Mouse (Mus musculus): ENCODE measurements around the gene Gm17727. TPM values are rescaled to one million over a fixed set of nuclear protein-coding genes. Genes with fewer than 3 reads are reported as not detected.
"Not testable (repeated sequence)": the region's sequence is repeated elsewhere in the genome, so short reads cannot be mapped to it uniquely, and the experiment has no call there.

The Gm17727 gene
- not detected in 2 replicates for polyA plus RNA-seq (2012; ENCODE audit: insufficient read depth, insufficient read length, missing spikeins)

DNA sequence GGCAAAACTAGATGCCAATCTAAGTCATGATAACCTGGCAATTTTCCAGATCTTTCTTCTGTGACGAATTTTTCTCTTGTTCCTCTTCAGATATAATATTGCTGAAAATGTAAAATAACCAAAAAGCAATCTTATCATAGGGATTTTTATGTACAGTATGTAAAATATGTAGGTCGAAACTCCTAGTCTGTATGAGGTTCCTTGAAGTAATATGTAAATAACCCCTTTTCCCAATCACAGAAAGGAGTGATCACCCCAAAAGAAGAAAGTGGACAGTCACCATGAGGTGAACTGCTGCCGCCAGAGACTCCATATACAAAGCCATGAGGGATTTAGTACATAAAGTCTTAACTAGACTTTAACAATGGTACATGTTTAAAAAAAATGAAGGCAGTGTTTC, at the start of gene Gm17727:
Gene Gm17727 (minus strand): TSS at position 101 of the 400 bp plus-strand sequence.
- TF ChIP-seq CTCF (IDR thresholded peaks at IDR 0.05; ENCODE audit: low read depth, low read length) (no peak), POLR2A (IDR thresholded peaks at IDR 0.05; ENCODE audit: borderline replicate concordance, low read depth, low read length) (no peak)
- Histone ChIP-seq H3K27ac (ENCODE audit: insufficient read depth, low read depth, low read length) (no peak within 1 kb of the TSS), H3K4me3 (ENCODE audit: insufficient read depth, low read length) (no peak within 1 kb of the TSS), H3K4me1 (ENCODE audit: control insufficient read depth, insufficient read depth, low read length) (no peaks in the 10 kb centered on the region)

DNA sequence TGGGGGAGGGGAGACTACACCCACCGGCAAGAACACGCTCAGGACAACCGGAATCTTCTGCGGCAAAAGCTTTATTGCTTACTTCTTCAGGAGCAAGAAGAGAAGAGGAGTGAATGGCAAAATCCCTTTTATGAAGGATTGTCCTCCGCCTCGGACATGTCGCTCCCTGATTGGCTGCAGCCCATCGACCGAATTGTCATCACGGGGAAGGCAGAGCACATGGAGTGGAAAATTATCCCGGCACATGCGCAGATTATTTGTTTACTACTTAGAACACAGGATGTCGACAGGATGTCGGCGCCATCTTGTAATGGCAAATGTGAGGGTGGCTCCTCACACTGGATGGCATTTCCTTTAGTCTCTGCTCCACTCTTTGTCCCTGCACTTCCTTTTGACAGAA, 40.0 kb upstream of the Gm17727 start:
- H3K4me3 ChIP-seq (ENCODE audit: insufficient read depth, low read length); H3K27ac ChIP-seq (ENCODE audit: insufficient read depth, low read depth, low read length); H3K4me1 ChIP-seq (ENCODE audit: control insufficient read depth, insufficient read depth, low read length): not testable (repeated sequence)

DNA sequence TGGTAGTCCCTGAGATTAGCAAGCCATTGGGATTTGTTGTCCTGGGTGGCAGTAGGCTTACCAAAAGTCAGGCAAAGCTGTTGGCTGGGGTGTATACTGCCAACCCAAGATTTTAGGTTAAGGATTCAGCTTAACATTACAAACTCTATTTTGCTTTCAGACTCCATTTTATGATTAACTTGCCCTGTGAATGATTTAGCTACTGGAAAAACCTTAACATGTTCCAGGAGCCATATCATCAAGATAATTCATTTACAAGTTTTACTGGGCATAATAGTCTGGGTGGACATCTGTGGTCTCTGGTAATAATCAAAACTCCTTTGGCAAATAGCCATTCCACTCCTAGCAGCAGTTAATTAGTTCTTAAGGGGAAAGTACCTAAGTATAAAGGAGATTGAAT, 20.2 kb upstream of the Gm17727 start:
- Histone ChIP-seq H3K4me3 (ENCODE audit: insufficient read depth, low read length) (no peak overlapping the region), H3K27ac (ENCODE audit: insufficient read depth, low read depth, low read length) (no peak overlapping the region), H3K4me1 (ENCODE audit: control insufficient read depth, insufficient read depth, low read length) (no peaks in the 10 kb centered on the region)
- TF ChIP-seq CTCF (IDR thresholded peaks at IDR 0.05; ENCODE audit: low read depth, low read length) (no peak), POLR2A (IDR thresholded peaks at IDR 0.05; ENCODE audit: borderline replicate concordance, low read depth, low read length) (no peak)

DNA sequence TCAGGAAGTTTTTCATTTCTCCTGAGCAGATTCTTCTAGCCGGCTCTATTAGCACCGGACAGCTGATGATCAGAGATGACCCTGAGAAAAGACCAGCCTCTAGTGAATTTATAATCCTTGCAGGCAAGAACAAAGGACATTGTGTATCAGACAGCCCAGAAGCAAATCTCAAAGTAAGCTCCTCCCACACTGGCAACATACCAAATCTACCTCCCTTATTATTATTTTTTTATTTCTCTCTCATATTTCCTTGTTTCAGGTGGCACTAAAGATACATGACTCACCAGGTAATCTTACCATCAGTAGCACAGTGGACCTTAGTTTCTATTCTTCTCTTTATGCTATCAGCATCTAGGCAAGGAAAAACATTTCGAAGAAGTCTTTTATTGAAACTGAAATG, 12.1 kb upstream of the Gm17727 start, which contains the start of the genes Gm27235 and D730048I06Rik:
Gene Gm27235 (minus strand): TSS at position 101 of the 400 bp plus-strand sequence.
Gene D730048I06Rik (minus strand): TSS at position 112 of the 400 bp plus-strand sequence.
- Histone ChIP-seq H3K4me1 (ENCODE audit: control insufficient read depth, insufficient read depth, low read length) (no peaks in the 10 kb centered on the region), H3K27ac (ENCODE audit: insufficient read depth, low read depth, low read length) (no peak within 1 kb of the TSS), H3K4me3 (ENCODE audit: insufficient read depth, low read length) (no peak within 1 kb of the TSS)
- TF ChIP-seq CTCF (IDR thresholded peaks at IDR 0.05; ENCODE audit: low read depth, low read length) (no peak), POLR2A (IDR thresholded peaks at IDR 0.05; ENCODE audit: borderline replicate concordance, low read depth, low read length) (no peak)

DNA sequence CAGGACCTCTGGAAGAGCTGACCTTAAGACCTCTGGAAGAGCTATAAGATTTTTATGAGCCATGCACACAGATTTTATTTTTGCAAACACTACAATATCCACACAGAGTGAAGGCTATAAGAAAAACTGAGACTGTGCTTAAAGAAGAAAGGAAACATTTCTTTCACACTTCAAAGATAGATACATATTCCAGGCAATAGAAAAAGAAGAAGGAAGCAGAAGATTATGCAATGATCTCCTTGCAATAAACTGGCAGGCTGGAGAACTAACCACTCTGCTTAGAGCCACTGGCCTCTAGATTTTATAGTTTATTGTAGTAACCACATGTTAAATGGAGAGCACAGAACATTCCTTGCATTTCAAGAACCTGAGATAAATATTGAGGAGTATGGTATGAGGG, 21.1 kb downstream of the Gm17727 start:
- Histone ChIP-seq H3K4me3 (ENCODE audit: insufficient read depth, low read length) (no peak overlapping the region), H3K27ac (ENCODE audit: insufficient read depth, low read depth, low read length) (no peak overlapping the region), H3K4me1 (ENCODE audit: control insufficient read depth, insufficient read depth, low read length) (no peaks in the 10 kb centered on the region)
- TF ChIP-seq CTCF (IDR thresholded peaks at IDR 0.05; ENCODE audit: low read depth, low read length) (no peak), POLR2A (IDR thresholded peaks at IDR 0.05; ENCODE audit: borderline replicate concordance, low read depth, low read length) (no peak)

DNA sequence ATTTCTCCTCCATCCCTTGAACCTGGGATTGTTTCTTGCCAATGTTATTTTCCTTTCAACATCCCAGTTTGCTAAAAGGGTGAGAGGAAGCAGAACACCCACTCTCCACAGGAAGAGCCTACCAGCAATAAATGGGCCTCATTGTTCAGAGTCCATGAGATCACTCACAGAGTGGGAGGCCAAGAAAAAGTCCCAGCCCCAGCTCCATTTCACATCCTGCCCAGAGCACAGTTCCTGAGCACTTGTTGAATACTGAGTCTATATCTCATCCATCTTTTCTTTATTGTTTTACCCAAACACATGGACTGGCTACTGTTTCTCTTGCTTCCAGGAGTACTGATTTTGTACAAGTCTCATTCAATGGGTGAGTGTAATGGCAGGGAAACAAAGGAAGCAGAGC, 37.2 kb downstream of the Gm17727 start, which contains the start of gene Gm17677:
Gene Gm17677 (plus strand): TSS at position 301 of the 400 bp plus-strand sequence.
- Histone ChIP-seq H3K27ac (ENCODE audit: insufficient read depth, low read depth, low read length) (no peak within 1 kb of the TSS), H3K4me3 (ENCODE audit: insufficient read depth, low read length) (no peak within 1 kb of the TSS), H3K4me1 (ENCODE audit: control insufficient read depth, insufficient read depth, low read length) (no peaks in the 10 kb centered on the region)
- TF ChIP-seq CTCF (IDR thresholded peaks at IDR 0.05; ENCODE audit: low read depth, low read length) (no peak), POLR2A (IDR thresholded peaks at IDR 0.05; ENCODE audit: borderline replicate concordance, low read depth, low read length) (no peak)

Other genes starting within 250 kb of the Gm17727 start
- not detected in 2 replicates for gene Ddx25, start 219.6 kb downstream of the Gm17727 start, polyA plus RNA-seq (2012; ENCODE audit: insufficient read depth, insufficient read length, missing spikeins)
- gene Pus3, start 219.5 kb downstream of the Gm17727 start, polyA plus RNA-seq (2012; ENCODE audit: insufficient read depth, insufficient read length, missing spikeins) = 7.9 and 9.0 TPM in 2 replicates
- not detected in 2 replicates for gene Pate2, start 207.8 kb downstream of the Gm17727 start, polyA plus RNA-seq (2012; ENCODE audit: insufficient read depth, insufficient read length, missing spikeins)
- gene Hyls1, start 207.7 kb downstream of the Gm17727 start, polyA plus RNA-seq (2012; ENCODE audit: insufficient read depth, insufficient read length, missing spikeins) = 8.8 and 9.4 TPM in 2 replicates
- gene Pate4, start 166.2 kb downstream of the Gm17727 start, polyA plus RNA-seq (2012; ENCODE audit: insufficient read depth, insufficient read length, missing spikeins) = not detected in 2 replicates
- gene Pate3, start 129.9 kb downstream of the Gm17727 start, polyA plus RNA-seq (2012; ENCODE audit: insufficient read depth, insufficient read length, missing spikeins) = not detected in 2 replicates
- gene Pate1, start 90.7 kb downstream of the Gm17727 start, polyA plus RNA-seq (2012; ENCODE audit: insufficient read depth, insufficient read length, missing spikeins) = not detected in 2 replicates
- gene Gm17677, start 37.1 kb downstream of the Gm17727 start, polyA plus RNA-seq (2012; ENCODE audit: insufficient read depth, insufficient read length, missing spikeins) = not detected in 2 replicates
- gene Gm27235, start 12.0 kb upstream of the Gm17727 start, polyA plus RNA-seq (2012; ENCODE audit: insufficient read depth, insufficient read length, missing spikeins) = not detected in 2 replicates
- gene D730048I06Rik, start 12.0 kb upstream of the Gm17727 start, polyA plus RNA-seq (2012; ENCODE audit: insufficient read depth, insufficient read length, missing spikeins) = not detected in 2 replicates
- not detected in 2 replicates for gene 9230110F15Rik, start 66.0 kb upstream of the Gm17727 start, polyA plus RNA-seq (2012; ENCODE audit: insufficient read depth, insufficient read length, missing spikeins)
- gene 9230113P08Rik, start 130.3 kb upstream of the Gm17727 start, polyA plus RNA-seq (2012; ENCODE audit: insufficient read depth, insufficient read length, missing spikeins) = not detected in 2 replicates